Mouse (Mus musculus) ES-Bruce4 (cell line): ENCODE measurements around the gene Ift122.

Source experiments
- CTCF ChIP-seq: IDR thresholded peaks from one replicate; pipeline ENCODE4 v1.8.1; 2011; ENCODE audit warnings: low read depth, low read length
- EP300 ChIP-seq: IDR thresholded peaks from 2 replicates; pipeline ENCODE4 v1.6.1; 2011; ENCODE audit warnings: low read depth, low read length; ENCODE audit not compliant: insufficient read depth
- POLR2A ChIP-seq: IDR thresholded peaks from one replicate; pipeline ENCODE4 v1.8.1; 2011; ENCODE audit warnings: low read length; ENCODE audit not compliant: insufficient read depth

GRCm38 (mm10) chr6:115848598-115849304, 4.5 kb upstream of the Ift122 start:
- no peak for TF ChIP-seq POLR2A
- TF ChIP-seq CTCF = no peak
- TF ChIP-seq EP300 = no peak
